Mouse (Mus musculus) heart, adult 8-10 months (tissue): Measurements from ENCODE around the gene Banf1. TPM values are rescaled to one million over a fixed set of nuclear protein-coding genes. Genes with fewer than 3 reads are reported as not detected.
"Not testable (repeated sequence)": the region's sequence is repeated elsewhere in the genome, so short reads cannot be mapped to it uniquely, and the experiment has no call there.

ENCODE experiments used
- DNase-seq: peaks from one replicate; pipeline ENCODE4 v3.0.0; 2022; ENCODE audit warnings: low spot score
- total RNA-seq, 4 experiments: library from RNA; stranded (reverse); gene quantifications; 2 replicates each; pipeline ENCODE4 v1.2.4; 2022

The Banf1 gene
- 100 to 1,000 TPM; 110 to 123 (median 117) TPM for total RNA-seq

DNA sequence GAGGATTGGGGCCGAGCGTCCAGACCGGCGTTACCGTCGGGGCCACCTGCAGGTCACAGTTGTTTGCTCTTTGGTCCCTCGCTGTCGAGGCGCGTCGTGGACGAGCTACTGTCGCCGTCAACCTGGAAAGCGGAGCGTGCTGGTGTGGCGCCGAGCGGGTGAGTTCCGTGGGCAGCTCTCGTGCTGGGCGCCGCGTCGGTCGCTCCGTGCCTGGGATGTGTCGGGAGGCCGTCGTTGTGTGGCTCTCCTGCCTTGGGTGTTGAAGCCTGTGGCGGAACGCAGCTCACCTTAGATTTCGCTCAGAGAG lies at the start of gene Banf1:
TSS of gene Banf1 (minus strand) at position 116 of the 307 bp plus-strand sequence.
- no peak for DNase-seq

- DNase-seq, result peak; percentile 80
These were observed 47.6 kb upstream of the Banf1 start for GRCm38 (mm10) chr19:5414534-5414957.

- no peak for DNase-seq
These were observed 46.9 kb upstream of the Banf1 start for GRCm38 (mm10) chr19:5413840-5414239.

GRCm38 (mm10) chr19:5411961-5412360 lies 45.0 kb upstream of the Banf1 start:
- DNase-seq, result no peak

GRCm38 (mm10) chr19:5410641-5411040 lies 43.7 kb upstream of the Banf1 start:
- DNase-seq, result no peak

DNA sequence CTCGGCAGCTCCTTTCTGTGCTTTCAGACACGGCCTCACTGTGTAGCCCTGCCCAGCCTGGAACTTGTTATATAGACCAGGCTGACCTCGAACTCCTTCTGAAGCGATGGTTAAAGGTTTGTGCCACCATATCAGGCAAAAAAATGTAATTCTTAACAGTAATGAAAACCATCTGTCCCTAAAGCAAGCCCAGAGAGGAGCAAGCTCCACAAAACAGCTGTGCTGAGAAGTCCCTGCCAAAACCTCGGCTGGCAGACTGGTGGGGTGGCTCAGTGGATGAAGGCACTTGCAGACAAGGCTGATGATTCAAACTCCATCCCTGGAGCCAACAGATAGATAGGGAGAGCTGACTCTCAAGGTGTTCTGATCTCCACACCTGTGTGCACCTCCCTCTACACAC lies 42.1 kb upstream of the Banf1 start:
- DNase-seq, result no peak

- peak; percentile 84 for DNase-seq
These were observed 41.4 kb upstream of the Banf1 start for GRCm38 (mm10) chr19:5408057-5409001.

GRCm38 (mm10) chr19:5407133-5407532 lies 40.2 kb upstream of the Banf1 start:
- DNase-seq, result no peak

- not testable (repeated sequence) for DNase-seq
These were observed 39.7 kb upstream of the Banf1 start for GRCm38 (mm10) chr19:5406531-5407126.

GRCm38 (mm10) chr19:5405924-5406323 lies 39.0 kb upstream of the Banf1 start:
- no peak for DNase-seq

DNA sequence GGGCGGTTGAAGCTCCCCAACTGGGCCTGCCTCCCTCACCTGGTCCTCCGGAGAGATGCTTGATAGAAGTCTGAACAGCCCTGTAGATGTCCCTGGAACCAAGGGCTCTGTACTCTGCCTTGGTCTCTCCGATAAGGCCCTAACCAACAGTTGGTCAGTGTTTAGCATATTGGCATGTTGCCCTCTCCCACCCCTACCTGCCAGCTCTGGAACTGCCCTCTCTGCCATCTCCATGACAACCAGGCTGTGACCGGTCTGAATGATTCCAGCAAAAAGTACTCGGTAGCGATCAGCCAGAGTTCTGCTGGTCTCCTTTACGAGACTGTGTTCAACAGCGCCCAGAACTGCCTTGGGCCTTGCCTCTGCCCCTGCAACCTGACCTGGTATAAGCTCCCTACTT lies 35.3 kb upstream of the Banf1 start, which contains the start of gene Tsga10ip:
TSS of gene Tsga10ip (minus strand) at position 234 of the 400 bp plus-strand sequence.
- no peak for DNase-seq

DNA sequence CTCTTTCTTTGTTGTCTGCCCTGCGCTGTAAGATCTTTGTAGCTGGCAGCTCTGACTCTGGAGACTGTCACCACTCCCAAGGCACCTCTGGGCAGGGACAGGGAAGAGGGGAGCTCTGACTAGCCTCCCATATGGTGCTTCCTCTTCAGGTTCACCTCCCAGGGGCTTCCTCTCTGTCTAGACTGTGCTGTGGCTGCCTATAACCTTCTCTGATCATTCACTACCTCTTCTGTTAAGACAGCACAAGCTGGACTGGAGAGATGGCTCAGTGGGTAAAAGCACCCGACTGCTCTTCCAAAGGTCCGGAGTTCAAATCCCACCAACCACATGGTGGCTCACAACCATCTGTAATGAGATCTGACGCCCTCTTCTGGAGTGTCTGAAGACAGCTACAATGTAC lies 34.1 kb upstream of the Banf1 start:
- DNase-seq, result not testable (repeated sequence)

GRCm38 (mm10) chr19:5395371-5395770 lies 28.4 kb upstream of the Banf1 start:
- no peak for DNase-seq

GRCm38 (mm10) chr19:5394168-5394567 lies 27.2 kb upstream of the Banf1 start:
- DNase-seq, result no peak

GRCm38 (mm10) chr19:5392892-5393291 lies 25.9 kb upstream of the Banf1 start:
- DNase-seq, result peak; percentile 51

GRCm38 (mm10) chr19:5390416-5390815 lies 23.4 kb upstream of the Banf1 start:
- no peak for DNase-seq

DNA sequence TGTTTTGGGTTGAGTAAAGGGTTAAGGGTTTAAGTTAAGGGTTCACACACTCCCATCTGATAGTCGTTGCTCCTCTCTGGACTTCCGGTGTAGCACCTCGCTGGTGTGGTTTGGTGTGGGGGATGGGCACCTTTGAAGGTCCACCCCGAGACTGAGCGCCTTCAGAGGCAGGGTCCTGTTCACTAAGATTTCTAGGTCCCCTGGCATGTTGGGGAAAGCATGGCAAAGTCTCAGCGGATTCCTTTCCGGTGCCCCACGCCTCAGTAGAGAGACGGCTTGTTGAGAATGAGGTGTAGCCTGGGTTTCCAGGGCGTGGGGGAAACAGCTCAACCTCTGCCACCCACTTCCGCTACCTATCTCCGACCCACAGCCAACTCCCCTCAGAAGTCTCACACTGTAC lies 22.7 kb upstream of the Banf1 start:
- no peak for DNase-seq

GRCm38 (mm10) chr19:5388588-5389242 lies 21.7 kb upstream of the Banf1 start, which contains the start of gene Sart1:
Gene Sart1, minus strand, starts transcription at chr19:5388703.
- DNase-seq, result peak; percentile 96

DNA sequence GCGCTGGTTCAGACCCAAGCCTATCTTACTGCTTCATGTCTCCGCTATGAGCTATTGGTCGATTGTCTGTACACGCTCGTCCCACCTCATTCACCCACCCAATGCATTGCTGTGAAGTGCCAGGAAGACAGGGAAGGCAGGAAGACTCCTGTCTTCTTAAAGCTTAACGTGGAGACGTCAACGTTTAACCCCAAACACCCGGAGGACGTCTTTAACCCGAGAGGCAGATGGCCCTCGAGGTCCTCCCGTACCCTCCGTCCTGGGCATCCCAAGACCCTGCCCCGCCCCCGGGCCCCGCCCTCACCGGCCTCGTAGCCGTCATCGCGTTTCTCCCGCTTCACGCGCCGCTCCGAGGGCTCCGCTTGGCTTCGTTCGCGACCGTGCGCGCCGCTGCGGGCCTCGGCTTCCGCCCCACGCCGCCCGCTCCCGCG lies 21.1 kb upstream of the Banf1 start:
- DNase-seq, result no peak

DNA sequence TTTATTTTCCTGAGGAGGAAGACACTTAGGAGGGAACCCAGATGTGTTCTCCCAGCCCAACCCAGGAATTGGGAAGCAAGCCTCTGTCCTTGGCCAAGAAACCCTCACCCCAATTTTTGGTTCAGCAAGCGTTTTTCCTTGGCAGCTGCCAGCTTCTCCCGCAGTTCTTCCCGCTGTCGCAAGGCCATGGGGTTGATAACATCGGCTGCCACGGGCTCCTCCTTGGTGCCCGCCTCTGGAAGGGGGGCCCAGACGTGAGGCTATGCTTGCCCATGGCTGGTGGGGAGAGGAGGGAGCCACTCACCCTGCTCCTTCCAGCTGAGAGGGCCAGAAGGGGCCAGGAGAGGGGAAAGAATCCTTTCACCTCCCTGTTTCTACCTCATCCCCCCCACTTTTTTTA lies 17.7 kb upstream of the Banf1 start:
- DNase-seq, result no peak

- no peak for DNase-seq
These were observed 16.4 kb upstream of the Banf1 start for GRCm38 (mm10) chr19:5383326-5383725.

GRCm38 (mm10) chr19:5377446-5377845 lies 10.5 kb upstream of the Banf1 start:
- no peak for DNase-seq
